Mouse (Mus musculus): Measurements from ENCODE around the gene Prr22. TPM values are rescaled to one million over a fixed set of nuclear protein-coding genes. Genes with fewer than 3 reads are reported as not detected.

Prr22 gene
- polyA plus RNA-seq, 1 experiment from 2014 or later, result 1.2 TPM

GRCm38 (mm10) chr17:56819694-56820111 is 49.7 kb downstream of the Prr22 start:
- Histone ChIP-seq H3K4me3 (replicated peaks) (no peak overlapping the region), H3K9me3 (no peaks in the 10 kb centered on the region), H3K9ac (no peak overlapping the region), H3K27me3 (no peaks in the 10 kb centered on the region), H3K36me3 (replicated peaks) (no peaks in the 10 kb centered on the region), H3K4me1 (peaks cover 30% of the 10 kb centered on the region), H3K27ac (no peak overlapping the region), H3K4me2 (no peak overlapping the region)
- ATAC-seq (ENCODE audit: low FRiP score), result no peak
- WGBS, result 83% methylated on average over 8 of the region's 8 CpGs

Other genes with a start within 250 kb of the Prr22 start
- 0.87 and 1.4 TPM in 2 replicates for gene Gm20219, start 215.9 kb upstream of the Prr22 start, polyA plus RNA-seq (2016; fragmentation: Nextera tagmentation; extraction: Ambion mirVana)
- gene Safb2, start 185.7 kb upstream of the Prr22 start, polyA plus RNA-seq (2016; fragmentation: Nextera tagmentation; extraction: Ambion mirVana), result 100 and 104 TPM in 2 replicates
- gene Safb, start 185.4 kb upstream of the Prr22 start, polyA plus RNA-seq (2016; fragmentation: Nextera tagmentation; extraction: Ambion mirVana), result 180 and 187 TPM in 2 replicates
- gene 2410015M20Rik, start 160.5 kb upstream of the Prr22 start, polyA plus RNA-seq (2016; fragmentation: Nextera tagmentation; extraction: Ambion mirVana), result 170 and 173 TPM in 2 replicates
- gene Rpl36, start 156.8 kb upstream of the Prr22 start, polyA plus RNA-seq (2016; fragmentation: Nextera tagmentation; extraction: Ambion mirVana), result 1,181 and 1,289 TPM in 2 replicates
- gene Lonp1, start 143.4 kb upstream of the Prr22 start, polyA plus RNA-seq (2016; fragmentation: Nextera tagmentation; extraction: Ambion mirVana), result 54.4 and 55.0 TPM in 2 replicates
- gene Catsperd, start 142.1 kb upstream of the Prr22 start, polyA plus RNA-seq (2016; fragmentation: Nextera tagmentation; extraction: Ambion mirVana), result 0.42 and 0.77 TPM in 2 replicates
- gene Ranbp3, start 97.0 kb upstream of the Prr22 start, polyA plus RNA-seq (2016; fragmentation: Nextera tagmentation; extraction: Ambion mirVana), result 119 and 121 TPM in 2 replicates
- gene Ndufa11, start 52.5 kb upstream of the Prr22 start, polyA plus RNA-seq (2016; fragmentation: Nextera tagmentation; extraction: Ambion mirVana), result 316 and 323 TPM in 2 replicates
- gene Vmac, start 52.2 kb upstream of the Prr22 start, polyA plus RNA-seq (2016; fragmentation: Nextera tagmentation; extraction: Ambion mirVana), result 15.3 and 15.9 TPM in 2 replicates
- 3.2 and 5.9 TPM in 2 replicates for gene Nrtn, start 12.7 kb upstream of the Prr22 start, polyA plus RNA-seq (2016; fragmentation: Nextera tagmentation; extraction: Ambion mirVana)
- 46.6 and 49.4 TPM in 2 replicates for gene Dus3l, start 5.5 kb upstream of the Prr22 start, polyA plus RNA-seq (2016; fragmentation: Nextera tagmentation; extraction: Ambion mirVana)
- 7.2 and 7.8 TPM in 2 replicates for gene Rfx2, start 60.8 kb downstream of the Prr22 start, polyA plus RNA-seq (2016; fragmentation: Nextera tagmentation; extraction: Ambion mirVana)
- gene Acsbg2, start 104.2 kb downstream of the Prr22 start, polyA plus RNA-seq (2016; fragmentation: Nextera tagmentation; extraction: Ambion mirVana), result not detected in 2 replicates
- 0.50 and 0.59 TPM in 2 replicates for gene 1700061G19Rik, start 105.2 kb downstream of the Prr22 start, polyA plus RNA-seq (2016; fragmentation: Nextera tagmentation; extraction: Ambion mirVana)
- 87.6 and 97.8 TPM in 2 replicates for gene Mllt1, start 165.2 kb downstream of the Prr22 start, polyA plus RNA-seq (2016; fragmentation: Nextera tagmentation; extraction: Ambion mirVana)
- gene Acer1, start 211.9 kb downstream of the Prr22 start, polyA plus RNA-seq (2016; fragmentation: Nextera tagmentation; extraction: Ambion mirVana), result not detected in 2 replicates
- 129 and 141 TPM in 2 replicates for gene Clpp, start 220.1 kb downstream of the Prr22 start, polyA plus RNA-seq (2016; fragmentation: Nextera tagmentation; extraction: Ambion mirVana)
- 30.0 and 34.9 TPM in 2 replicates for gene Alkbh7, start 227.1 kb downstream of the Prr22 start, polyA plus RNA-seq (2016; fragmentation: Nextera tagmentation; extraction: Ambion mirVana)
- 0.61 TPM in 1 of 2 replicates, not detected in the other for gene Pspn, start 229.8 kb downstream of the Prr22 start, polyA plus RNA-seq (2016; fragmentation: Nextera tagmentation; extraction: Ambion mirVana)
- gene Gtf2f1, start 241.0 kb downstream of the Prr22 start, polyA plus RNA-seq (2016; fragmentation: Nextera tagmentation; extraction: Ambion mirVana), result 80.9 and 81.8 TPM in 2 replicates
- 0.45 and 0.64 TPM in 2 replicates for gene Gm17949, start 241.2 kb downstream of the Prr22 start, polyA plus RNA-seq (2016; fragmentation: Nextera tagmentation; extraction: Ambion mirVana)

Measured in forebrain, embryonic 12.5 days (tissue).